Comparison of ENCODE assay signal across 19 mouse cellular contexts in genomic region chr15:6207239-6207638, GRCm38 (mm10).
"Had no signal": no experiment of that assay in that cellular context is flagged by ENCODE, and none has a peak within 500 bp of the region (broad histone marks: within the 10 kb centered on the region; RNA-seq: fewer than 3 reads in every experiment).

No protein-coding gene starts in this region.

- H3K9ac ChIP-seq: liver, postnatal 0 days; lung, embryonic 15.5 days; midbrain, embryonic 12.5 days; neural tube, embryonic 13.5 days; neural tube, embryonic 15.5 days had no signal

- H3K27ac ChIP-seq: lung, embryonic 15.5 days; midbrain, embryonic 10.5 days; midbrain, embryonic 12.5 days; neural tube, embryonic 13.5 days; neural tube, embryonic 15.5 days had no signal

- DNase-seq: liver, postnatal 0 days; lung, adult 2 months; lung, postnatal 14 days; lung, postnatal 4 days; midbrain, embryonic 14.5 days; right cerebral cortex, postnatal 25 days; right cerebral cortex, postnatal 4 days; spleen, adult 18-20 months; thymus, adult 18-20 months; thymus, postnatal 14 days; thymus, postnatal 36 days had no signal

- H3K9me3 ChIP-seq: lung, embryonic 15.5 days; midbrain, embryonic 10.5 days; neural tube, embryonic 13.5 days; neural tube, embryonic 15.5 days had no signal

- H3K27me3 ChIP-seq: lung, embryonic 15.5 days; midbrain, embryonic 12.5 days; neural tube, embryonic 13.5 days; neural tube, embryonic 15.5 days had no signal

- H3K4me1 ChIP-seq: lung, embryonic 15.5 days; midbrain, embryonic 10.5 days; midbrain, embryonic 12.5 days; neural tube, embryonic 13.5 days; neural tube, embryonic 15.5 days had no signal

- H3K4me2 ChIP-seq: lung, embryonic 15.5 days; midbrain, embryonic 12.5 days; neural tube, embryonic 13.5 days; neural tube, embryonic 15.5 days had no signal

- ATAC-seq: liver, postnatal 0 days; lung, postnatal 0 days; midbrain, embryonic 16.5 days had no signal

- H3K4me3 ChIP-seq: lung, embryonic 15.5 days; midbrain, embryonic 10.5 days; midbrain, embryonic 12.5 days; myocyte; neural tube, embryonic 13.5 days; neural tube, embryonic 15.5 days had no signal

- H3K36me3 ChIP-seq: lung, embryonic 15.5 days; midbrain, embryonic 10.5 days; midbrain, embryonic 12.5 days; neural tube, embryonic 13.5 days; neural tube, embryonic 15.5 days had no signal
